Mouse (Mus musculus): ENCODE data around the gene Syt12.
A peak's percentile ranks its signal among the peaks of the same experiment; 100 is the strongest.

The Syt12 gene

GRCm38 (mm10) chr19:4404840-4405239, 72.4 kb downstream of the Syt12 start:
- no peak for DNase-seq (ENCODE audit: low spot score)

GRCm38 (mm10) chr19:4398959-4399358, 78.3 kb downstream of the Syt12 start:
- DNase-seq (ENCODE audit: low spot score) = no peak

DNA sequence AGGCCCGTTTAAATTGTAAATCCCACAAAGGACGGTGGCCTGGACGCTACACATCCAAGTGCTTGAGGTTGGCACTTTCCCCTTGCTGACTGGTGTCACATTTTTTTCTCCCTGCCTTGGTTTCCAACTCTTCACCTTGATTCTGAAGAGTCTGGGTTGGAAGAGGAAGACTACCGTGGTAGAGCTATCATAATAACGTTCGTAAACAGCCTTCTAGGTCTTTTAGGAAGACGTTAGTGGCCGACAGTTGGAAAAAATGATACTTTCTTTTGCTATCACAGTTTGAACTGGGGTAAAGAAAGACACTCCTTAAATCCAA, 78.7 kb downstream of the Syt12 start:
- DNase-seq (ENCODE audit: low spot score) = no peak

- peak; percentile 32 for DNase-seq (ENCODE audit: low spot score)
These were observed 79.2 kb downstream of the Syt12 start, which contains the start of gene Kdm2a for GRCm38 (mm10) chr19:4397798-4398629. Gene Kdm2a, minus strand, starts transcription at chr19:4398285.

DNA sequence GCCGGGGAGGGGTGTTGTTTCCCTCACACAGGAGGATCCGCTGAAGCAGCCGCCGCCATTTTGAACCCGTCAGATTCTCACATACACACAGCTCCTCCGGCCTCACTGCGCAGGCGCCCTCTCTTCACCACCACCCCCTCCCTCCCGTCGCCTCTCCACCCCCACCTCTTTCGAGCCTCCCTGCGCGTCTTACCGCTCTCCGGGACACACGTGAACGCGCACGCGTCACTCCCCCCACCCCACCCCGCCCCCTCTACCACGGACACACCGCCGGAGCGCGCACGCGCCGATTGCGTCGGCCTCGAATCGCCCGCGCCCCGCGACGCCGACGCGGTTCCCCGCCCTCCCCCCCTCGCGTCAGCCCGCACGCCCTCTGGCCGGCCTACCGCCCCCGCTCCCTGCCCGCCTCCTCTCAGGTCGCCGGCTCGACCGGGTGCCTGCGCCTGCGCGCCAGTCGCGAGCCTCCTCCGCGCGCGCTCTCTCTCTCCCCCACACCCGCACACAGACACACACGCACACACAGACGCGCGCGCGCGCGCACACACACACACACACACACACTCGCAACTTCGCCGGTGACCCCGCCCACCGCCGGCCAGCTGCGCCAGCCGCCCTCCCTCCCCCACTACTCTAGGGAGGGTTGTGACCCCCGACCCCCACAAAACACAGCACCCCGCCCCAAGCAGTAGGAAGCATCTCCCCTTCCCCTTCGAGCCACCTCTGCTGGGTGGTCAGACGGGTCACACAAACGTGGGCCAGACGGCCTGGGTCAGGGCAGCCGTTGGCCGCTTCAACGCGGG, 80.0 kb downstream of the Syt12 start:
- DNase-seq (ENCODE audit: low spot score) = peak; percentile 100

- peak; percentile 53 for DNase-seq (ENCODE audit: low spot score)
These were observed 80.9 kb downstream of the Syt12 start for GRCm38 (mm10) chr19:4396081-4396997.

Data from yolk sac, embryonic 10.5 days (tissue).